Mouse (Mus musculus): ENCODE data around the gene Cbx5. TPM values are rescaled to one million over a fixed set of nuclear protein-coding genes. Genes with fewer than 3 reads are reported as not detected.
A peak's percentile ranks its signal among the peaks of the same experiment; 100 is the strongest.
"Not testable (repeated sequence)": the region's sequence is repeated elsewhere in the genome, so short reads cannot be mapped to it uniquely, and the experiment has no call there.

The Cbx5 gene
- total RNA-seq, 1 experiment from 2014 or later, result 25.5 TPM

DNA sequence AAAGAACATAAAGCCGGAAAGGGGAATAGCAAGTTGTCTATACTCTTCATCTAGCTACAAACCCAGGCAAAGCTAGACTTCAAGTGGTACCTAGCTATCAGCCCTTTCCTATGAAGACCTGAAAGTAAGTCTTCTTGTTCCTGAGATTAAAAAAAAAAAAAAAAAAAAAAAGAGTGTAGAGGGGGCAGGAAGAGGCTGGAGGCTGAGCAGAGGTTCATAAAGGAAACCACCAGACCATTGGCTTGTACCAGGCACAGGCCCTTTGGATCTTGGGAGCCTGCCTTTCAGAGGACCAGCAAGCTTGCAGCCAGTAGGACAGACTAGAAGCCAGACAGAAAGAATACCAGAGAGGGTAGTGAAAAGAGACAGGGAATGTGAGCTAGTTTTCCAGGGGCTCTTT is 13.7 kb upstream of the Cbx5 start:
- ATAC-seq (ENCODE audit: extremely low read depth, insufficient number of reproducible peaks, low FRiP score, poor library complexity, severe bottlenecking), result no peak

GRCm38 (mm10) chr15:103252660-103253059 is 13.0 kb upstream of the Cbx5 start:
- peak; percentile 44; the same call in 1 of the 2 replicates for ATAC-seq (ENCODE audit: extremely low read depth, insufficient number of reproducible peaks, low FRiP score, poor library complexity, severe bottlenecking)

DNA sequence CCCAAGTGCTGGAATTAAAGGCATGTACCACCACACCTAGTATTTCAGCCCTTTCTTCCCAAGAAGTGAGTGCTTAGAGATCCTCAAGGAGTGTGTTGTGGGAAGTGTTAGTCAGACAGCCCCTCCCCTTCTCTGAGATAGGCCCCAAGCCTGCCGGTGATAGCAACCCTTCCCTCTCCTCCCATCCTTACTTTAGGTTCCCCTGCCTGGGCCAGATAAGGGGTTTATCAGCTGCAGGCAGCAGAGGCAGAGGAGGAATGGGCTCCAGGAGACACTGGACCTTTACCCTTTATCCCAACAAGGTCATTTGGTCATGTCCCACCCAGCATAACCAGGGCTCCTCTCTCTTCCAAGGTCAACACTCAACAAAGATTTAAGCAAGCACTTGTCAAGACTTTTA is 12.0 kb upstream of the Cbx5 start:
- ATAC-seq (ENCODE audit: extremely low read depth, insufficient number of reproducible peaks, low FRiP score, poor library complexity, severe bottlenecking), result no peak

DNA sequence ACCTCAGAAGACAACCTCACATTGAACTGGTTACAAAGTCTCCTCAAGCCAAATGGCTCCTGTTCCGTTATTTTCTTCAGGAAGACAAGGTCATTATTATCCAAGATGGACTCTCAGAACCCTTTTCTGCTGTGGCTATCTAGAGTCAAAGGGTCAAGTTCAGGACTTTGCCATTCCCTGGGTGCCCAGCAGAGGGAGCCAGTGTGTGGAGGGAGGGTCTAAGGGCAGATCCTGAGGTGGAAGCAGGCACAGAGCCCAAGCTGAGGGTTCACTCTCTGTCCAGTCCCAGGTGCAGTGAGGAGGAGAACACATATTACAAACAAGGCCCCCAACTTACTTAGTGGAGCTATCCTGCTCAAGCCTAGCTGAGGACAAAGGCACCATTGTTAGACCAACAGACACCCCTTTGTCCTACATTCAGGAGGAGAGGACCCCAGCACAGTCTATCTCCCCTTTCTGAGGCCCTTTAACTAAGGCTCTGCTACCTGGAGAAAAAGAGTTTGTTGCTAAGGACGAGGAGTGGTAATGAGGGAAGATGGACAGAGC is 10.7 kb upstream of the Cbx5 start:
- peak; percentile 64 for ATAC-seq (ENCODE audit: extremely low read depth, insufficient number of reproducible peaks, low FRiP score, poor library complexity, severe bottlenecking)

GRCm38 (mm10) chr15:103249511-103249910 is 9.9 kb upstream of the Cbx5 start:
- not testable (repeated sequence) for ATAC-seq (ENCODE audit: extremely low read depth, insufficient number of reproducible peaks, low FRiP score, poor library complexity, severe bottlenecking)

DNA sequence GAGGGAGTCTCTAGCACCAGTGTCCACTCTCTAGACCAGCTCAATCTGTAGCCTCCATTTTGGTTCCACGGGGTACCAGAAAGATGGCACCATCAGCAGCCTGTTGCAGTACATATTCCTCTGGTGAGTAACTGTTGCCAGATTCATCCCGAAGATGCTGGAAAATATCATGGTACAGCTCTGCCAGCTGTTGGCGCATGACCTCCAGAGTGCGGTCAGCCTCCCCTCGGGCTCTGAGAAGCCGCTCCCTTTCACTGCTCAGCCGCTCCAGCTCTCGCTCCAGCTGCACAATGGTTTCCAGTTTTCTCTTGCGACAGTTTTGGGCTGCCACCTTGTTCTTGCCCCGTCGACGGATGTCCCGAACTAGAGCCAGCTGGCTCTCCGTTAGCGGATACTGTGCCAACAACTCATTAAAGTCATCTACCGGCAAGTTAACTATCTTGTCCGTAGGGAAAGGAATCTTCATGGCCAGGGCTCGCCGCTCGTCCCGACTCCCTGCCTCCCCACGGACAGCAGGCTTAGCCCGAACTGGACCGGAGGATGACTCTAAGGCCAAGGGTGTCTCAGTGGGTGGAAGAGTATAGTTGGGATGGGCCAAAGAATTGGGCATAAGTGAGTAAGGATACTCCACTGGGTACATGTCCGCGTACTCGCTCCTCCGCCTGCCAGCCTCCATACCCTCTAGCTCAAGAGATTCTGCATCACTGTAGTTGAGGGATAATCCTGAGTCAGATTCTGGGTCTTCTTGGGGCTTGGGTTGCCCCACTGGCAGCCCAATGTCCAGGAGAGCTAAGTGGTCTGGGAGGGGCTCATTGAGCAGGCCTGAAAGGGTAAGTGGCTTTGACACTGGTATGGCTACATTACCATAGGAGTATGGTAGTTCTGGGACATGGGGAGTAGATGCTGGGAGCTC is 9.0 kb upstream of the Cbx5 start:
- no peak for ATAC-seq (ENCODE audit: extremely low read depth, insufficient number of reproducible peaks, low FRiP score, poor library complexity, severe bottlenecking)

GRCm38 (mm10) chr15:103247782-103248400 is 8.3 kb upstream of the Cbx5 start:
- ATAC-seq (ENCODE audit: extremely low read depth, insufficient number of reproducible peaks, low FRiP score, poor library complexity, severe bottlenecking), result no peak

DNA sequence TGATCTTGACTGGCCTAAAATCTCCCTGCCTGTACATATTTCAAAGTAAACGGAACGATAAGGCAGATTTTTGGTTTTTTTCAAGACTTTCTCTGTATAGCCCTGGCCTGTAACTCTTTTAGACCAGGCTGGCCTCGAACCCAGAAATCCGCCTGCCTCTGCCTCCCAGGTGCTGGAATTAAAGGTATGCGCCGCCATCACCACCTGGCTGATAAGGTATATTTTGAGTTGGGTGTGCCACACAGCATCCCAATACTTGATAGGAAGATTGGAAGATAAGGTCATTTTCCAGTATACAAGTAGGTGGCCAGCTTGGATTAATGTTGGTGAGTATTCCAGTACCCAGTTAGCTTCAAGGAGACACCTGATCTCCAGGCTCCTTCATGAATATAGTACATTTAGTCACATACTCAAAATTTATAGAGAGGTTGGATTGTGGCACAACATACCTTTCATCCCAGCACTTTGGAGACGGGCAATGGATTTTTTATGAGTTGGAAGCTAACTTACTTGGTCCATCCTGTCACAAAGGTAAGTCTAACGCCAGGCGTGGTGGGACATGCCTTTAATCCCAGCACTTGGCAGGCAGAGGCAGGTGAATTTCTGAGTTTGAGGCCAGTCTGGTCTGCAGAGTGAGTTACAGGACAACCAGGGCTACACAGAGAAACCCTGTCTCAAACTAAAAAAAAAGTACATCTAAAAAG is 7.6 kb upstream of the Cbx5 start:
- ATAC-seq (ENCODE audit: extremely low read depth, insufficient number of reproducible peaks, low FRiP score, poor library complexity, severe bottlenecking), result no peak

GRCm38 (mm10) chr15:103245616-103246015 is 6.0 kb upstream of the Cbx5 start:
- no peak for ATAC-seq (ENCODE audit: extremely low read depth, insufficient number of reproducible peaks, low FRiP score, poor library complexity, severe bottlenecking)

DNA sequence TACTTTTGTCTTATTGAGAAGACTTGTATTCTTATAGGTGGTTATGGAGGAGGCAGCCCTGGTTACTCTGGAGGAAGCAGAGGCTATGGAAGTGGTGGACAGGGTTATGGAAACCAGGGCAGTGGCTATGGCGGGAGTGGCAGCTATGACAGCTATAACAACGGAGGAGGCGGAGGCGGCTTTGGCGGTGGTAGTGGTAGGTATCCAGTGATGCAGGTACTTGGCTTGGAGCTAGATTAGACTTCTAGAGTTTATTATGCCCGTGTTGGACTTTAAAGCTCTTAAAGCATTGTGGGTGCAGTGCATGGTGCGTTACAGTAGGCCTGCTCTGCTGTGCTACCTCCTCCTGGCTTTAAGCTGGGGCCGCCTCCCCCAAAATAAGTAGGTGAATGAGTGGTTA is 3.3 kb upstream of the Cbx5 start:
- ATAC-seq (ENCODE audit: extremely low read depth, insufficient number of reproducible peaks, low FRiP score, poor library complexity, severe bottlenecking), result no peak

DNA sequence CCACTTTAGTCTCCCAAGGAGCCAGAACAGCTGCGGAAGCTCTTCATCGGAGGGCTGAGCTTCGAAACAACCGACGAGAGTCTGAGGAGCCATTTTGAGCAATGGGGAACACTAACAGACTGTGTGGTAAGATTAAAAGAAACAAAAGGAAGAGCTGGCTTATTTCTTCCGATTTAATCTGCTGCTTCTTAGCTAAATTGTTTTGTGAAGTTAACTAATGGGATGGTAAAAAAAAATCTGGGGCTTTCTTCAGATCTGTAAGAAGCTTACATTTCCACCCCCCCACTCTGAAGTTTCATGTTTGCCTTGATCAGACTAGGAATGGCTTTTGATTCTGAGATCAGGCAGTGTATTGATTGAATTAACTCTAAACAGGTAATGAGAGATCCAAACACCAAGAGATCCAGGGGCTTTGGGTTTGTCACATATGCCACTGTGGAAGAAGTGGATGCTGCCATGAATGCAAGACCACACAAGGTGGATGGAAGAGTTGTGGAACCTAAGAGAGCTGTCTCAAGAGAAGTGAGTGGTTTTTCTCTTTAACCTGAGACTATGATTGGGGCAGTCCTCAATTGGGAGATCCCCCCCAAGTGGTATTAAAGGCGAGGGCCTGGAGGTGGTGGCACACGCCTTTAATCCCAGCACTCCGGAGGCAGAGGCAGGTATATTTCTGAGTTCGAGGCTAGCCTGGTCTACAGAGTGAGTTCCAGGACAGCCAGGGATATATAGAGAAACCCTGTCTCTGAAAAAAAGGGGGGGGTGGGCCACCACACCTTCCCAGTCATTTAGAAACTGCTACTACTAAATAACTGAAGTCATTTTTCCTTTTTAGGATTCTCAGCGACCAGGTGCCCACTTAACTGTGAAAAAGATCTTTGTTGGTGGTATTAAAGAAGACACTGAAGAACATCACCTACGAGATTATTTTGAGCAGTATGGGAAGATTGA is 1.7 kb upstream of the Cbx5 start:
- ATAC-seq (ENCODE audit: extremely low read depth, insufficient number of reproducible peaks, low FRiP score, poor library complexity, severe bottlenecking), result not testable (repeated sequence)

GRCm38 (mm10) chr15:103240160-103241028 is 778 bp upstream of the Cbx5 start, which contains the start of gene Hnrnpa1:
TSS of gene Hnrnpa1 (plus strand) at chr15:103240432.
- ATAC-seq (ENCODE audit: extremely low read depth, insufficient number of reproducible peaks, low FRiP score, poor library complexity, severe bottlenecking), result peak; percentile 87

DNA sequence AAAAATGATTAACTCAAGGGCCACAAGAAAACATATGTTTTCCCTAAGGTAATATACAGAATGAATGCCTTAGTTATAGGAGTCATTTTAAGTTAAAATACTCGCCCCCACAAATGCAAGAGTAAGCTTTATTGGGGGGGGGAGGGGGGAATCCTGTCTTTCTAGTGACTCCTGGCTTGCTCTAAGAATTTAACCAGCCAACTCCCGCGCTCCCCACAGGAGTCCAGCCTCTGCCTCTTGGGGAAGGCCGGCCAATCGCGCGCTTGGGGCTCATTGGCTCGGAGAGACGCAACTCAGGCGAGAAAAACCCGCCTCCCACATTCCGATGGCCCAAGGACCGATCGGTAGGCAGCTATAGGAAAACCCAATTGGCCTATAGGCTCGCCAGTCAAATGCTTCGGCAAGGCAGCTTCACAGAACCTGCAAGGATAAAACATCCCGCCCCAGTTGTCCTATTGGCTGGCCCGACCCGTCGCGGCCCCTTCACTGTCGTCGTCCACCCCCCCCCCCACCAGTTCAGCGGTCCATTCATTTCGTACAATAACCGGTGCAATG is 409 bp downstream of the Cbx5 start:
- peak; percentile 51 for ATAC-seq (ENCODE audit: extremely low read depth, insufficient number of reproducible peaks, low FRiP score, poor library complexity, severe bottlenecking)

DNA sequence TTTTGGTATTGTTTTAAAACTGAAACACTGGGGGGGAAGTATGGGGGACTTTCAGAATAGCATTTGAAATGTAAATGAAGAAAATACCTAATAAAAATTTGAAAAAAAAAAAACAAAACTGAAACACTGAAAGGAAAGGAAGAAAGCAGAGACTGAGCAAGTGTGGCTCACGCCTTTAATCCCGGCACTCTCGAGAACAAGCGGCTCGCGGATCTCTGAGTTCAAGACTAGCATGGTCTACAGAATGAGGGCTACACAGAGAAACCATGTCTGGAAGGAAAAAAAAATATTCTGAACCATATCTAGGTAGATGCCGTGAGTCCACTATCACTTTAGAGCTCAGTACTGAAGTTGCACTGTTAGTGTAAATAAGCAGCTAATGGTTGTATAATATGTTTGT is 2.3 kb downstream of the Cbx5 start:
- no peak for ATAC-seq (ENCODE audit: extremely low read depth, insufficient number of reproducible peaks, low FRiP score, poor library complexity, severe bottlenecking)

DNA sequence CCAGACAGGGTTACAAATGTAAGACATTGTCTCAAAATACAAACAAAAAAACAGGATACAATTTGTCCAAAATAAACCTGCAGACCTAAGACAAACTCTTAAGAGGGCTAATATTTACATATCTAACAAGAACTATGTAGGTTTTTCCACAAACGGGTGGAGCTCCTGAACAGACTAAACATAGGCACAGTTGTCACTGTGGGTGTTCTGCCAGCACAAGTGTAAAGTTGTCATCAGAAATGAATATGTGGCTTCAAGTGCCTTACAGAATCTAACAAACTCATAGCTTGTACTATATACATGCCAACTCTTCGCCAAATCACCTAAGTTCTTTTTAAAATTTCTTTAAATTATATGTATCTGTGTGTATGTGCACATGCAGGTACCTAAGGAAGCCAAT is 6.5 kb downstream of the Cbx5 start:
- no peak for ATAC-seq (ENCODE audit: extremely low read depth, insufficient number of reproducible peaks, low FRiP score, poor library complexity, severe bottlenecking)

- no peak for ATAC-seq (ENCODE audit: extremely low read depth, insufficient number of reproducible peaks, low FRiP score, poor library complexity, severe bottlenecking)
Observed at GRCm38 (mm10) chr15:103228904-103229303, 10.7 kb downstream of the Cbx5 start.

- no peak for ATAC-seq (ENCODE audit: extremely low read depth, insufficient number of reproducible peaks, low FRiP score, poor library complexity, severe bottlenecking)
Observed at GRCm38 (mm10) chr15:103227572-103227971, 12.0 kb downstream of the Cbx5 start.
